Mouse (Mus musculus): ENCODE results near the gene Slc5a10.
A peak's percentile ranks its signal among the peaks of the same experiment; 100 is the strongest.

The Slc5a10 gene

DNA sequence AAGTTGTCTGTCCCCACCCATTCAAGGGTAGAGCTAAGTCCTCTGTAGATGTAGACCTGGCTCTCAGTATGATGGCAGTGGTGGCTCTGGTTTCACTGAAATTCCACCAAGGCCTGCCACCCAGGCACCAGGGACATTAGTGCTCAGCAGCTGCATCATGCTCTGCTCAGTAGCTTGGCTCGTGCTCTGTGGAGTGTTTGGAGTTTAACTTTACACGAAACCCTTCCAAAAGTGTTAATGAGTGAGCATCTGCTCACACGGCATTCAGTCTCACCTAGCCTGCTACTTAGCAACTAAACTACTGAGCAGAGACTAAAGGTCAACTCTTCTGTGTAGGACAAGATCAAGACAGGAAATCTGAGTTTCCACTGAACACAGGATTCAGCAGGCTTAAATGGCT is at the start of gene Slc5a10:
TSS of gene Slc5a10 (minus strand) at position 191 of the 400 bp plus-strand sequence.
- DNase-seq = no peak

DNA sequence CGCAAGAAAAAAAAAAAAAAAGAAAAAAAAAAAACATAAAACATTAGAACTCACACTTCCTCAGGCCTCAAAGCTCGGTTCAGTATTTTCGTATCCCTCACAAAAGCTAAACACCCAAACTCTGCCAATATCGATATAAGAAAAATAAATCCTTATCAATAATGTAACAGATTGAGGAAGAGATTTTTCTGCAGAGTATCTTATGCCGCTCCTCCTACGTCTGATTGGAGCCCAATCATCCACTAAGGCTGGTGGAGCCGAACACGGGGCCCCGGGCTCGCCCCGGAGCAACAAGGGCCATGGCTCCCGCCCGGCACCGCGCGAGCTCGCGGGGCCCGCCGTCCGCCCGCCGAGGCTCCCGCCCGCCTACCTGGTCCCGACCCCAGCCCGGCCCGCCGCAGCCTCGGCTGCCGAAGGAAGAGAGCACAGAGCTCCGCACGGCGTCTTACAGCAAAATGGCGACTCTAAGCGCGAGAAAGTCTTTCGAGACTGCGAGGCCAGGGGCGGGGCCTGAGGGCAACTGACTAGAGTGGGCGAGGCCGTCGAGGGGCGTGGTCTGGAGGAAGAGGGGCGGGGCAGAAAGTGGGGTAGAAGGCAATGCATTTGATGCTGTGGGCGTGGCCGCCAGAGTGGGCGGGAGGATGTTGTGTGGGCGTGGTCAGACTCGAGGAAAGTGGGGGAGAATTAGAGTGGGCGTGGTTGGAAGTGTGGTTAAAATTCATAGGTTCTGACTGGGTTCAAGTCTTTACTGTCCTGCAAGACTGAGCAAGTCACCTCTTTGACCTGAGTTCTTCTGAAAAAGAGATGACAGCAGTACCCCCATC is 41.2 kb upstream of the Slc5a10 start, which contains the start of gene Prpsap2:
TSS of gene Prpsap2 (minus strand) at position 505 of the 824 bp plus-strand sequence.
- peak; percentile 97 for DNase-seq

DNA sequence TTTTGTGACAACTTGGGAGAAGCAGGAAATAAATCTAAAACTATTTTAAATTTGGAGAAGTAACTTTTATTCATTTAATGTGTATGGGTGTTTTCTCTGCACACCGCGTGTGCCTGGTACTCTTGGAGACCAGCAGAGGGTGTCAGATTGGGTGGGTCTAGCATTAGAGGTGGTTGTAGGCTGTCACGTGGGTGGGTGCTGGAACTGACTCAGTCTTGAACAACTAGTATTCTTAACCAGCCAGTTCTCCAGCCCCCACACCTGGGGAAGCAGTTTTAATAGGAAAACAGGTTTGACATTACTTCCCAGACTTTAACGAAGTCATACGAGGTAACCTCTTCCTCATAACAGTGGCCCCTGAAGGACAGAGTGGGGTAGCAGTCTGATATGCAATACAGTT is 39.9 kb upstream of the Slc5a10 start:
- DNase-seq = peak; percentile 46

DNA sequence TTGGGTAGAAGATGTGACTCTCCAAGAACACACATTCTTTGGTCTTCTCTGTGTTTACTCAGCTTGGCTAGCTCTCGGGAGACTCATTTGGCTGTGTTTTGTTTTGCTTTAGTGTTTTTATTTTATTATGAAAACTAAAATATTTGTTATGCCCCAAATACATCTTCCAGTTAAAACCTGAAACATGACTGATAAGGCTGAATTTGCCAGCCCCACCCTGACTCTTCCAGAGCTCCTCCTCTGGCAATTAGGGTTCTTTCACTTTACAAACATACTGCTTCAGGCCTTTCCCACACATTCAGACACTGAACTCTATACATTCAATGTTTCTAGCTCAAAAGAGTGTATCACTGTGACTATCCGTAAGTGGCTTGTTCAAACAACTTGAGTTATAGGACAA is 36.5 kb upstream of the Slc5a10 start:
- DNase-seq = no peak

DNA sequence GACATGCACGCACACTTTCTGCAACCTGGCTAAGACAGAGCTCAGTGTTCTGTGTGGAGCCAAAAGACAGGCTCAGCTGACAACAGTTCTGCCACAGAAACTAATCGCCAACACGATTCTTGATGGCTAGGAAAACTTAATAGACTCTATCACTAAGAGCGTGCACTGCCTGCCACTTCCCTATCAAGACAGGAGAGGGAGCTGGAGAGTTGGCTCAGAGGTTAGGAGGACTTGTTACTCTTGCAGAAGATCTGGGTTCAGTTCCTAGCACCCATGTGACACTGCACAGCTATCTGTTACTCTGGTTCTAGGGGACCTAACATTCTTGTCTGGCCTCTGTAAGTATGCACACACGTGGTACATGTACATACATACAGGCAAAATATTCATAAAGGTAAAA is 31.0 kb upstream of the Slc5a10 start:
- no peak for DNase-seq

DNA sequence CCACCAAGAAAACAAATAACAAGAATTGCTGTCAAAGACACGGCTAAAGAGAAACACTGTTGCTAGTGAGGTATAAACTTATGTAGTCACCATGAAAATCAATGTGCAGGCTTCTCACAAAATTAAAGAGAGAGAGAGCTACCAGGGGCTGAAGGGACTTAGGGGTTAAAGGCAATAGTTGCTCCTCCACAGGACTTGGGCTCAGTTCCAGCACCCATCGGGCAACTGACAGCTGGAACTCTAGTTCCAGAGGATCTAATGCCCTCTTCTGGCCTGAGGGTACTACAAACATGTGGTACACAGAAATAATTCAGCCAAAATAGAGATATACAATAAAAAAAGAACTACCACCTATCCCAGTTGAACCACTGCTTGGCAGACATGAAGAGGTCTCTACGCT is 26.5 kb upstream of the Slc5a10 start:
- no peak for DNase-seq

DNA sequence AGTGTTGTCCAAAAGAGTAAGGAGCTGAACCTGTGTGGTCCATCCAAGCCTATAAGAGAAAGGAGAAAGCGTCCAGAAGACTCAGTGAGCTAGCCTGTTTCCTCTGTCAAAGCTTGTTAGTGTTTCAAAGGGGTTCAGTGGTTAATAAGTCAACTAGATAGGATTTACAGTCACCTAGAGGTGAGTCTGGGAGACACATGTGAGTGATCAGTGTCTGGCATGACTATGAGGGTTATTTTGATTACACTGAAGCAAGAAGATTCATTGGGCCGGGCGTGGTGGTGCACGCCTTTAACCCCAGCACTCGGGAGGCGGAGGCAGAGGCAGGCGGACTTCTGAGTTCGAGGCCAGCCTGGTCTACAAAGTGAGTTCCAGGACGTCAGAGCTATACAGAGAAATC is 25.2 kb upstream of the Slc5a10 start:
- DNase-seq = no peak

DNA sequence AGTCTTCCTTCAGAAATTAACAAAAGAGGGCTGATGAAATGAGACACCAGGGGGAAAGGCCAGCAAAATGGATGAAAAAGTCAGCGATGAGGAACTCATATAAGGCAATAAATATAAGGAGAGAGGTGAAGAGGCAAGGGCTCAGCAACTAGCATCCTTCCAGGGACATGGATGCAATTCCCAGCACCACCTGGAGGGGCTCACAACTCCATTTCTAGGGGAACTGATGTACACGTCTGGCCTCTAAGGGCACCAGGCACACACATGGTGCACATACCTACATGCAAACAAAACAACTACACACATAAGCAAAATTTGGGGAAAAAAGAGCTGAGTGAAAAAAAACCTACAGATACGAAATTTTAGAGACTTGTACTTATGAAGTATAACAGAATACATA is 23.8 kb upstream of the Slc5a10 start:
- DNase-seq = no peak

DNA sequence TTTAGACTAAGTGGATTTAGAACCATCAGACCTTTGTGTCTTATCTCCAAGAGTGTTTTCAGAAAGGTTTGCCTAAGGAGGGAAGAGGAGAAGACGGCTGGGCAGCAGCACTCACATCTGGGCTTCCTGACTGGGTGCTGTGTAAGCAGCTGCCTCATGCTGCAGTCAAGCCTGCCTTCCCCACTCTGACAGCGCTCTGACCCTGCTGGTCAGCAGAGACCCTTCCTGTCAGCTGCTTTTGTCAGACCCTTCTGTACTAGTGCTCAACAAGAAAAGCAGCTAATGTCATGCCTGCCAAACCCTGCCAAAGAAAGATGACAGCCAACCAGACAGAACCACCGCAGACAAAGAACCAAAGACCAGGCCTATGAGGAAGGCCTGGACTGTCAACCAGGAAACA is 23.1 kb upstream of the Slc5a10 start:
- no peak for DNase-seq

DNA sequence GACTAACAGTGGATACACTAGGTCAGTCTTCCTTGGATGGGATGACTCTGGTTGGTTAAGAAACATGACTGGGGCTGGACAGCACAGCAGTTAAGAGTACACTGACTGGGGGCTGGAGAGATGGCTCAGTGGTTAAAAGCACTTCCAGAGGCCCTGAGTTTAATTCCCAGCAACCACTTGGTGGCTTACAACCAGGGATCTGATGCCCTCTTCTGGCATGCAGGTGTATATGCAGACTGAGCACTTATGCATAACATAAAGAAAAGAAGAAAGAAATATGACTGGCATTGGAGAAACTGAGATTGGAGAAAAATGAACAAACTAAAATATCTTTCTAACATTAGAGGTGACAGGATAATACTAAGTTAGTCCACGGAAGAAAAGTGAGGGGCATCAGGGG is 19.9 kb upstream of the Slc5a10 start:
- DNase-seq = no peak

DNA sequence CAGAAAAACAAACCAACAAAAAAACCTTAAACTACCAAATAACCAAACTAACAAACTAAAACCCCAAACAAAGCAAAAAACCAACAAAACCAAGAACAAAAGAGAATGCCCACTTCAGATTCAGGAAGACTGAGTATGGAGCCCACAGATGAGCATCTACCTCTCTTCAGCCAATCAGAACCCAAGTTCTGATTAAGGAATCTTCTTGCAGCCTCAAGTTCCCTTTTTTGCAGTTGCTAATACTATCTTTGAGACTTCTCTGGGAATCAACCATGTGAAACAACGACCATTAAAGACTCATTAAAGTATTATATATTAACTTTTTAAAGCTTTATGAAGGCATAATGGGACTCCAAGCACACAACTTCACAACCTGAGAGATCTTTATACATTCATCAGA is 16.7 kb upstream of the Slc5a10 start:
- DNase-seq = no peak

DNA sequence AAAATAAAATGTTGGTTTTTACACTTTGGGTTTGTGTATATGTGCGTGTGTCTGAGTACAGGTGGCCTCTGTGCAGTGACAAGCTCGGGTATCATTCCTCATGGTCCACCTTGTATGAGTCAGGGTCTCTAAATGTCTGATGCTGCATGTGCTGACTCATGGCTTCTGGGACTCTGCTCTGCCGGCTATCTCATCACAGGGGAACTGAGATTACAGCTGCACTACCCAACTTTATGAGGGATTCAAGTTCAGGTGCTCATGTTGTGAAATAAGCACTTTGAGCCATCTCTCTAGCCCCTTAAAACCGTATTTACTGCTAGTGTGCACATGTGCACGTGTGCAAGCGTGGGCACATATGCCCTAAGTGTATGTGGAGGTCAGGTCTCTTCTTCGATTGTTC is 12.0 kb upstream of the Slc5a10 start:
- no peak for DNase-seq

DNA sequence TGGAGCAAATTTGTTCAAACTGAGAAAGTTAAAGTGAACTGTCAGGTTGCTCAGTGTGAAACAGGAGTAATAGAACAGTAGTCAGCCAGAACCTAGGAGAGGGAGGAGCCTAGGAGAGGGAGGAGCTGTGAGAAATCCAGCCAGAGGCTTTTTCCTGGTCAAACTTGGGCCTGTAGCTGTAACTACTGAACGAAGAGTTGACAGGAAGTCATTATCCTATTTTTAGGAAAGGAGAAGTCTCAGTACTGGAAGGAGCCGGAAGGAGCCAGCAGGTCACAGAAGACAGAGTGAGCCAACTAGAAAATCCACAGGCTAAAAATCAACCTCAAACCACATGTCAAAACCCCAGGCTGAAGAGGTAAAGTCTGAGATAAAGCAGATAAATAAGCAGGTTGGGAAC is 7.4 kb upstream of the Slc5a10 start:
- DNase-seq = no peak

DNA sequence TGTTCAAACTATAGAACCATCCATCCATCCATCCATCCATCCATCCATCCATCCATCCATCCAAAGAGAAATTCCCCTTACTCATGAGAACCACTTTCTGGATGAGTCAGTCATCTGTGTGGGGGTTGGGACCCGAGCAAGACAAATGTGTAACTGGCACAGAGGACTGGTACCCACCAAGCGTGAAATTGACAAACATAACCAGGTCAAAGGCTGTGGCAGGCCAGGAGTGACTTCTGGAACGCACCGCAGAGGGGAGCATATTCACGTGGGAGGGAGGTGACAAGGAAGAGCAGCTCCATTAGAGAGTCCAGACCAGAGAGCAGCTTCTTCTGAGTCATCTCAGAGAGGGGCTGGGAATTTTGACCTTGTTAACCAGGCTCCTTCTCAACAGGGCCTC is 1.5 kb upstream of the Slc5a10 start:
- DNase-seq = no peak

DNA sequence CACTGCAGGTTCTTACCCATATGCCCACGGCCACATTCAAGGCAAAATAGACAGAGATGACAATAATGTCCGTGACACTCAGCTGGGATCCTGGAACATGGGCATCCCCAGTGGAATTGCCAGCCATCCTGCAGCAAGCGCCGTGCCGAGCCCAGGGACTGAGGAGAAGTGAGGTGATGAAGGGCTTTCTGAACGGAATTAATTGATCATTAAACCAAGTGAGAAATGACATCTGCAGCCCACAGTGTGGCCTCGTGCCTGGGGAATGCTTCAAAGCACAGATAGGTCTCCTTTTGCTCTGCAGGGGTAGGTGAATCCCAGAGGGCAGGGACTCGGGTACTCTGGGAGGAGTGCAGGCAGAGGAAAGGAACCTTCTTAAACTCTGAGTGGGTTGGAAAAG is 800 bp downstream of the Slc5a10 start:
- no peak for DNase-seq

DNA sequence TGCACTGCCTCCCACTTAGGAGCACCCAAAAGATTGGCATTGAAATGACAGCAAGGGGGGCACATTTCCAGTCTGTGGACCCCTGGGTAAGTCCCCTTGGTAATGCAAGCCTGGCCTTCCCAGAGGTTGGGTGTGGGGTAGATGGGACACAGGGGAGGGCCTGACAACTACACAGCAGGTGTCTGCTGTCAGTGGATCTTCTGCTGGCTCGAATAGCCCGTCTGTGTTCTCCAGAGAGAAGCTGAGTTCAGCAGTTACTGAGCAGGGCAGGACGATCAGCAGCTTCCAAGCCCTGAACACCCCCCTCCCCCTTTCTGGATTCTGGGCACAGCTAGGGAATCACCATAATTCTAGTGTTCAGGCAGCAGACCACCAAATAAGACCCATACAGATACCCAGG is 1.2 kb downstream of the Slc5a10 start:
- no peak for DNase-seq

DNA sequence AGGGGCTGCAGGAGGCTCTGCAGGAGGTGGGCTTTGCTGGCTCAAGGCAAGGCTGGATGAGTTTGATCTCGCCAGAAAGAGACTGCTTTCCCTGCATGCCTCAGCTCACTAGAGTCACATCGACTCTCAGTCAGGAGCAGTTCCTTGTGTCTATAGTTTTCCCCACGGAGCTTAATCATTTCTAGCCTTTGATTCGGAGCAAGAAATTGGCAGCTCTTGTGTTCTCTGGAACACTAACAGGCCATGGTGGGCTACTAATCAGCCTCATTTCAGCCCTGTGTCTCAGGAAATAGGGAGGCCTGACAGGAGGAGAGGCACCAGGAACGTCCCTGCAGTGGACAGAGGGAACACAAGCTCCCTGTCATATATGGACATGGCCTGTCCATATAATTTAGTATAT is 2.6 kb downstream of the Slc5a10 start:
- no peak for DNase-seq

DNA sequence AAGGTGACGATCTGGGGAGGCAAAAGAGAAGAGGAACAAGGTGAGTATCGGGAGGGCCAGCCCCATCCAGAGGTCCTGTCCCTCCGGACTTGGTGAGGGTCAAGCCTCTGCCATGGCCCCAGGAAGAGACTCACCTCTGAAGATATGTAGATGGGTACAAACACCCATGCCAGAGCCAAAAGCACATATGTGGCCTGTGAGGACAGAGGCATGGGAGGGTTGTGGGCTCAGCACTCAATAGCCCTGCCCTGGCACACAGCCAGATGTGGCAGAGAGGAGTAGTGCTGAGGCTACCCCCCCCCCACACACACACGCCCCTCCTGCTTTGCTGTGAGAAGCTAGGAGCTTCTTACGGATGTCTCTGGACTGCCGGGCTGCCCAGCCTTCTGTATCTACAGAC is 5.5 kb downstream of the Slc5a10 start:
- DNase-seq = no peak

DNA sequence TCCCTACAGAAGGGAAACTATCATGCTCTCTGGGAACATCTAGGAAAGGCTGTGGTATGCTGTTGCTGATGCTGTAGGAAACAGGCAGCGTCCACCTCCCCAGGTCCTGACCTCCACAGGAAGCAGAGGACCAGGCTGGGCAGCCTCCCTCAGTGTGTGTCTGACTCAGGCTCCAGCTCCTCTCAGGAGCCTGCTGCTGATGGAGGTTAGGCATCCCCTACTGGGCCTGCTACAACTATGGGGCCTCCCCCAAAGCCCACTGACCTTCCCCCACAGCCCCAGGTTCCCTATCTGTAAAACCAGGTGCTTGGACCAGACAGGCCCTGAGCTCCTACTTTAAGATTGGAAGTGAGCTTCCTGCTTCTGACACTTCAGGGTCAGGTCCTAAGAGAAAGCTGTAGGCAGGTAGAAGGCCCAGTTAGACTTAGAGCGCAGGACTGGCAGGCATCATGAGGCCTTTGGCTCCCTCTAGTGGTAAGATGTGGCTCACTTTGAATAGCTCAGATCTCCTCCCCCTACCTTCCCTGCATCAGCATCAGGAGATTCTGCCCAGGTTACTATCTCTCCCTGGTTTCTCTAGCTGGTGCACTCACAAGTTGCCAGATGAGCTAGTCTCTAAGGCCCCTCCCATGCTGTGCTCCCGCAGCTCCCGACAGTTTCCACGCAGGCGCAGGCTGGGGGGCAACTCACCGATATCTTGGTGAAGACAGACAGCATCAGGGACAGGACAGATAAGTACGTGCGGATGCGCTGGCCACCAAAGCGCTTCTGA is 6.1 kb downstream of the Slc5a10 start:
- DNase-seq = peak; percentile 75

DNA sequence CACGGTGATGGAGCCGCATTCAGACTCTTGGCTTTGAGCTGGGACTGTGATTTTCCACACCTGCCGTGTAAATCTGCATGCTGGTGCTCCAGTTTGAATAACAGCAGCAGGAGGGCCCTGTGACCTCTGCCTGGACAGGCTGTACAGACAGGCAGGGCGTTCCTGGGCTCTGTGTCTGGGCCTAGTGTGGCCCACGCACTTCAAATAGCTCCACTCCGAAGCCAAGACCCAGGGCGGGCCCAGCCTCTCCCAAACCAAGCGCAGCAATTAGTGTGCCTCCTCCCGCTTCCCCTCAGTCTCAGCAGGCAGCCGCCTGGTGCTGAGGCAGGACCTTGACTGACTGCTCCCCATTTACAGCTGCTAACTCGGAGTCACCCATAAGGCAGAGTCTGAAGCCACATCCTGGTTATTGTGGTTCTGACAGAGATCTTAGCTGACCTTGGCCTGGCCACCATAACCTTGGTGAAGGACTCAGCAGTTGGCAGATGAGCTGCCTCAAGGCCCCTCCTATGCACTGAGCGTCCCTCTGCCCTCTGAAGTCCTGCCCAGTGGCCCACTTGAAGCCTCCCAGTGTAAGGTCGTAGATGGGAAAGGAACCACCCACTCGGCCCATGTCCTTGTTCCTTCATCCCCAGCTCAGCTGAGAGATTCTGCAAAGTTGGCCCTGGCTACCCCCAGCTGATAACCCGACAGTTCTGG is 7.3 kb downstream of the Slc5a10 start:
- DNase-seq = no peak

DNA sequence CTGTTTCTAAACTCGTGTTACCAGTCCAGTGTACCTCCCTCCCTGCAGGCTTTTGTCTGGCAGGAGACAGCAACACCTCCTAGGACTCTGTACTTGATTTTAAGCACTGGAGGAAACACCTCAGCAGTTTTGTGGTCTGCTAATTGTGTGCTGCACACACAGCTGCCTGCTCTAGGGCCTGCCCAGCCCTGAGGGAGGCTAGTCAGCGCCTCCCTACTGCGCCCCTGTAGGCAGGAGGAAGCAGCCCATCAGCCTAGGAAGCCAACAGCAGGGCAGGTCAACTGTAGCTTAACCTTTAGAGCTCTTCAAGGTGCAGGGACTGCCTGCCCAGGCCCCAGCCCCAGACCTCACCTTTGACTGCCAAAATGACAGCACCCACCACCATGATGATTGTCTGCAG is 11.7 kb downstream of the Slc5a10 start:
- DNase-seq = no peak

DNA sequence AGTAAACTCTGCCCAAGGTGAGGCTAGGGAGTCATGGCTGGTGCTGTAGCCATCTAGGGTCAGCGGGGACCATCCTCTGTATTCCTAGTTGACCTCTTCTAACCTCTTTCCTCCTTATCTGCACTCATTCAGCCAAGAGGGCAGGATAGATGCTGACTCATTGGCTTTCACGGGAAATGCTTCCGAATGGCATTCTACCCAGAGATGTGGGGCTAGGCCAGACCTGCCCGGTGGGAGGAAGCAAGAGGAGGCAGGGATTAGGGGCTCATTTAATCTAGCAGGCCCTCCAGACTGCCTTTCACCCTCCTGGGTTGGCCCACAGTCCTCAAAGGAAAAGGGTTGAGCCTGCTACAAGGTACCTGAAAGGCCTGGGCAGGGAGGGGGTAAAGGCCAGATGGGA is 14.4 kb downstream of the Slc5a10 start:
- no peak for DNase-seq

DNA sequence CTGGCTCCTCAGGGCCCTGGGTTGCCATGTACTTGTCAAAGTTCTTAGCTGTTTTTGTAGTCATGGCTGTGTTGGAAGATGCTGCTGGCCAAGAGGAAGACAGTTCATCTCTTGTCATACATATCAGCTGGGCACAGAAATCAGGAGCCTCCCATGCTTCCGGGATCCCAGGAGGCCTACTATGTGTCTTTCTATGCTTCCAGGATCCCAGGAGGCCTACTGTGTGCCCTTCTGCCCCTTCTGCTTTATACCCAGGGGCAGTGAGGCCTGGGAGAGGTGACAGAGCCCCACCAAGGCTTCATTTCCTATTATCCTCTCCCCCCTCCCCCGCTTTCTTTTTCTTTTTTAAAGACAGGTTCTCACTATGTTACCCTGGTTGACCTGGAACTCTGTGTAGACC is 15.0 kb downstream of the Slc5a10 start:
- DNase-seq = no peak

DNA sequence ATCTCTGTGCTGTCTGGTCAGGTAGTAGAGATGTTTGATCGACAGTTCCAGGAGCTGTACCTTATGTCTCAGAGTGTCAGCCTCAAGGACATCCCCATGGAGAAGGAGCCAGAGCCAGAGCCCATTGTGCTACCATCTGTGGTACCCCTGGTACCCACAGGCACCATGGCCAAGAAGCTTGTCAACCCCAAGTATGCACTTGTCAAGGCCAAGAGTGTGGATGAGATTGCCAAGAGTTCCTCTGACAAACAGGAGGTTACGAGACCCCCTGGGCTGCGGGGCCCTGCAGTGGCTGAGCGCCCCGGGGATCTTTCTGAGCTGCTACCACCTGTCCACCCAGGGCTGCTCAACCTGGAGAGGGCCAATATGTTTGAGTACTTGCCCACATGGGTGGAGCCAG is 18.1 kb downstream of the Slc5a10 start:
- no peak for DNase-seq

Measured in right cerebral cortex, adult 18-20 months (tissue).